Mouse (Mus musculus) E14TG2a.4 (cell line): ENCODE results near the gene Arl5a.

Source experiments
- H3K27me3 ChIP-seq: 2 replicates; pipeline ENCODE4 v1.6.1; 2014; ENCODE audit warnings: low read length, control low read depth; ENCODE audit not compliant: insufficient read depth
- H3K36me3 ChIP-seq: 2 replicates; pipeline ENCODE4 v1.6.1; 2014; ENCODE audit warnings: low read length, control low read depth; ENCODE audit not compliant: insufficient read depth
- H3K4me1 ChIP-seq: replicated peaks from 2 replicates; pipeline ENCODE4 v1.6.1; 2014; ENCODE audit warnings: low read depth, low read length, control low read depth
- H3K4me3 ChIP-seq: replicated peaks from 2 replicates; pipeline ENCODE4 v1.5.1; 2014; ENCODE audit warnings: mild to moderate bottlenecking, low read length
- H3K9me3 ChIP-seq: 2 replicates; pipeline ENCODE4 v1.6.1; 2014; ENCODE audit warnings: low read length, control low read depth
- CTCF ChIP-seq: conservative IDR thresholded peaks from 2 replicates; pipeline ENCODE4 v1.5.1; 2014; ENCODE audit warnings: low read length
- NANOG ChIP-seq: IDR thresholded peaks from 2 replicates; pipeline ENCODE4 v1.6.1; 2014; ENCODE audit warnings: borderline replicate concordance, low read length, mixed read lengths
- POU5F1 ChIP-seq: IDR thresholded peaks from 2 replicates; pipeline ENCODE4 v1.6.1; 2014; ENCODE audit warnings: low read length, borderline replicate concordance

The Arl5a gene

DNA sequence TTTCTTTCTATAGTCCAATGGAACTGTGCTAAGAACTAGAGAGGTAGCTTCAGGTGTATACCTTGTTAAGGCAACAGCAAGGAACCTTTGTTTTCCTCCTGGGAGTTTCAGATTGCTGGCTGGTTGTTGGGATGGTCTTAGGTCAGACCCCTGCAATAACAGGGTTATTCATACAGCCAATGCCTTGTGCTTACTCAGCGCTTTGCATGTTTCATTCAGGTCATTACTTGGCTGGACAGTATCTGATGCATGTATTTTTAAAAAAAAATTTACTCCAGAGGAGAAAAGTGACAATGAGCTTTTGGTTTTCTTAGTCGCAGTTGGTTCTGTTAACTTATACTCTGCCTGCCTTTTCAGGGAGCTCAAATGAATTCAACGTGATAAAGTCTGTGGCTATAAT, 2.7 kb upstream of the Arl5a start:
- H3K4me3 ChIP-seq: no peak overlapping the region
- H3K36me3 ChIP-seq: no peaks in the 10 kb centered on the region
- H3K9me3 ChIP-seq: no peaks in the 10 kb centered on the region
- H3K4me1 ChIP-seq: peaks cover 23% of the 10 kb centered on the region
- TF ChIP-seq CTCF: no peak
- TF ChIP-seq POU5F1: no peak
- no peak for TF ChIP-seq NANOG
- H3K27me3 ChIP-seq: 0 out of 2 replicates have a peak, but pooled peaks cover 2% of the 10 kb centered on the region

- Histone ChIP-seq H3K4me3 (no peak overlapping the region), H3K4me1 (peaks cover 35% of the 10 kb centered on the region), H3K36me3 (no peaks in the 10 kb centered on the region), H3K9me3 (no peaks in the 10 kb centered on the region), H3K27me3 (0 out of 2 replicates have a peak, but pooled peaks cover 2% of the 10 kb centered on the region)
- TF ChIP-seq POU5F1 (no peak), CTCF (no peak), NANOG (no peak)
These were observed 1.3 kb upstream of the Arl5a start for GRCm38 (mm10) chr2:52426041-52426440.

- H3K4me1 ChIP-seq: peaks cover 41% of the 10 kb centered on the region
These were observed 758 bp upstream of the Arl5a start for GRCm38 (mm10) chr2:52425523-52425795.

GRCm38 (mm10) chr2:52424248-52424728, 413 bp downstream of the Arl5a start:
- H3K4me1 ChIP-seq: peaks cover 51% of the 10 kb centered on the region
- TF ChIP-seq NANOG: no peak
- TF ChIP-seq POU5F1: no peak
- no peak for TF ChIP-seq CTCF
- H3K36me3 ChIP-seq: no peaks in the 10 kb centered on the region
- H3K4me3 ChIP-seq: peak overlapping the region; percentile 94
- no peaks in the 10 kb centered on the region for H3K9me3 ChIP-seq
- H3K27me3 ChIP-seq: 0 out of 2 replicates have a peak, but pooled peaks cover 2% of the 10 kb centered on the region

More at GRCm38 (mm10) chr2:52425523-52425795, 758 bp upstream of the Arl5a start:
- H3K4me3 ChIP-seq: peak overlapping the region; percentile 94
- TF ChIP-seq POU5F1 (no peak), CTCF (no peak), NANOG (no peak)
- H3K36me3 ChIP-seq: no peaks in the 10 kb centered on the region
- no peaks in the 10 kb centered on the region for H3K9me3 ChIP-seq
- H3K27me3 ChIP-seq: 0 out of 2 replicates have a peak, but pooled peaks cover 2% of the 10 kb centered on the region

DNA sequence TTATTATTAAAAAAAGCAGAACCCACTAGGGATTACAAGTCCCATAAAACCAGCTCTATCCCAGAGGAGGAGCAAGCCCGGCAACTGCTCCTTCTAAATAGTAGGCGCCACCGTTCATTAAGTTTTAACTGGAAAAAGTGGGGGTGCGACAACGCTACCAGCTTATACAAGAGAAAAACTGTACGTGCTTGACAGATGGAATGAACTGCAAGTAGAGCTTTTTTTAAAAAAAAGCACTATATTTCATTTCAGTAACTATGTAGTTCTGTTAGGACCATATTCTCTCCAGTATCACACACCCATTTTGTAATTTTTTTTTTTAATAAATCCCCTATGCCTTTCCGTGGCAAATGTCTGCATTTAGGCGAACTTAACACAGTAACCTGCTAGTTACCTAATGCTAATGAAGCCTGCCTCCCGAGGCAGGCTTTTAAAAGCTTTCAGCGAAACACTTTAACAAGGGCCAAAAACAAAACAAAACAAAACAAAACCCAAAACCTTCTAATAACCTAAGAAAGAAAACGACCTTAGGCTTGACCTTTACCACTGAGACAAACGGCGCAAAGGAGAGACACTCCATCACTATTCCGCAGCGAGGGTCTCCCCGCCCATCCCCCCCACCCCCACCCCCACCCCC, 972 bp downstream of the Arl5a start:
- H3K27me3 ChIP-seq: 0 out of 2 replicates have a peak, but pooled peaks cover 2% of the 10 kb centered on the region
- no peaks in the 10 kb centered on the region for H3K9me3 ChIP-seq
- H3K4me1 ChIP-seq: peaks cover 56% of the 10 kb centered on the region
- no peak for TF ChIP-seq CTCF
- no peak for TF ChIP-seq POU5F1
- TF ChIP-seq NANOG: no peak
- H3K36me3 ChIP-seq: no peaks in the 10 kb centered on the region
- peak overlapping the region; percentile 94 for H3K4me3 ChIP-seq

DNA sequence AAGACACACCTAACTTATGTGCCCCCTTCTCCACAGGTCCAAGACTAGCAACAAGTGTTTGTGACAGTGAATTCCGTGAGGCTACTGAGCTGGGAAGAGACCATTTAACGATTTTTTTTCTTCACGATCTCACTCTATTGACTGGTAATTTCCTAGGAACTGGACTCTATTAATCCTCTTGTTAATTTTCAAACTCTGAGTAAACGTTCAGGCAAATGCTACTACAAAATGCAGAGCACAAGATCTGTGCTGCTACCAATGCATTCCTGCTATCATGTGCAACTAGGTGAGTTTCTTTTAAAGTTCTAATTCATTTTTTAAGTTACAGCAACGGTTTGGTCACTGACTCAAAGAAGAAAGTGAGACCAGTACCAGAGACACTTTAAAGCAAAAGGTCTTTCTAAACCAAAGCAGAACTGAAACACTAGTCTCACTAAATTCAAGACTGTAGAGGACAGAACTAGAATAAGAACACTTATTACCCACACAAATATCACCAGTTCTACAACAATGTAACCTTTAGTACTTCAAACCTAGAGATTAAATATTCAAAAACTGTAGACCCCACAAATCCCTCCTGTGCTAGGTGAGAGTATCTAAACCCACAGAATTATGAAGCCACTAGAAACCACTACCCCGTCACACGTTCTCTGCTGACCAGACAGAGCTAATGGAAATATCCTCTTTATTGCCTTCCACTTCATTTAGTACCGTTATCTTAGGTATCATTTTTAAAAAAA, 1.7 kb downstream of the Arl5a start:
- TF ChIP-seq NANOG: no peak
- no peak for TF ChIP-seq POU5F1
- no peak for TF ChIP-seq CTCF
- Histone ChIP-seq H3K9me3 (no peaks in the 10 kb centered on the region), H3K27me3 (0 out of 2 replicates have a peak, but pooled peaks cover 2% of the 10 kb centered on the region), H3K36me3 (no peaks in the 10 kb centered on the region; the same call in 1 of the 2 replicates), H3K4me3 (peak overlapping the region; percentile 94), H3K4me1 (peaks cover 61% of the 10 kb centered on the region)

DNA sequence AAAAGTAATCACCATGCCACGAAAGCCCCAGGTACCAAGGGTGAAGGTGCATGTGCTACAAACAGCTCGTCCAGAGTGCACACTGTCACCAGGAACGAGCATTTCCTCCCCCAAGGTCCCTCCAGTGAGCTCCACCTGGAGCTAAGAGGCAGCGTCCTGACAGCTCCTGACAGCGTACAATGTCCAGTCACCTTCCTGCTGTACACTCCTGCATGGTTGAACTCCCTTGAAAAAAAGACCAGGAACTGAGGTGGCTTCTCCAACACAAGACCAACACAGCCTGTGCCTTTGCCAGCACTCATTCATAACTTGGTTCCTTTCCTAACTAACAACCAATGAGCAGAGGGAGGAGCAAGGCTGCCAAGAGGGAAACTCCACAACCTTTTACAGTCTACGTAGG, 3.5 kb downstream of the Arl5a start:
- Histone ChIP-seq H3K9me3 (peaks cover 9% of the 10 kb centered on the region), H3K4me1 (peaks cover 67% of the 10 kb centered on the region), H3K27me3 (no peaks in the 10 kb centered on the region), H3K36me3 (peaks cover 13% of the 10 kb centered on the region), H3K4me3 (no peak overlapping the region)
- TF ChIP-seq CTCF (no peak), POU5F1 (no peak), NANOG (no peak)

- TF ChIP-seq NANOG: no peak
- TF ChIP-seq CTCF: no peak
- no peak for TF ChIP-seq POU5F1
- peaks cover 24% of the 10 kb centered on the region for H3K36me3 ChIP-seq
- peaks cover 17% of the 10 kb centered on the region for H3K9me3 ChIP-seq
- H3K4me3 ChIP-seq: no peak overlapping the region
- peaks cover 59% of the 10 kb centered on the region for H3K4me1 ChIP-seq
- H3K27me3 ChIP-seq: no peaks in the 10 kb centered on the region
These were observed 4.5 kb downstream of the Arl5a start for GRCm38 (mm10) chr2:52420001-52420710.
